Mouse (Mus musculus): ENCODE measurements around the gene Lpcat2.

The Lpcat2 gene

DNA sequence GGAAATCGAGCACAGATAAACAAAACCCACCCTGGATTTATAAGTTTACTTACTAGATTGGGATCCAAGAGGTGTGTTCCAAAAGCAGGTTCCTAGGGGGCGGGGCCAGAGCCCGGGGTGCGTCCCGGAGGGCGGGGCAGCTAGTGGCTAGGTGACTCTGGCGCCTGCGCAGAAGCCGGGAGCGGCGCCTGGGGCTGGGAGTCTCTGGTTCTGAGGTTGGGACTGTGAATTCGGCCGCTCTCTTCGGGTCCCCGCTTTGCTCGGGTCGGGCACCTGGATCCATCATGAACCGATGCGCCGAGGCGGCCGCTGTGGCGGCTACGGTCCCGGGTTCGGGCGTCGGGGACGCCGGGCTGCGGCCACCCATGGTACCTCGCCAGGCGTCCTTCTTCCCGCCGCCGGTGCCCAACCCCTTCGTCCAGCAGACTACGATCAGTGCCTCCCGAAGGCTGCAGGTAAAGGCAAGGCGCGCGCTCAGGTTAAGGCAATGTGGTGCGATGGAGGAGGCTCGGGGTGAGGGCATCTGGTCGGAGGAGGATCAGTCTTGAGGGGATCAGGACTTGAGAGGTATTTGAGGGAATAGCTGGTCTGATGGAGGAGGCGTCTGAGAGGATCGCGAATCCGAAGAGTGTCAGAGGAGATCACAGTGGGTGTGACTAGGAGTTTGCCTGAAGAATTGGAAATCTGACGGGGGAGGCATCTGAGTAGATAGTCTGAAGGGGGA, at the start of gene Lpcat2:
TSS of gene Lpcat2 (plus strand) at position 169 of the 724 bp plus-strand sequence.
- peak; percentile 89 for DNase-seq (ENCODE audit: low spot score)

DNA sequence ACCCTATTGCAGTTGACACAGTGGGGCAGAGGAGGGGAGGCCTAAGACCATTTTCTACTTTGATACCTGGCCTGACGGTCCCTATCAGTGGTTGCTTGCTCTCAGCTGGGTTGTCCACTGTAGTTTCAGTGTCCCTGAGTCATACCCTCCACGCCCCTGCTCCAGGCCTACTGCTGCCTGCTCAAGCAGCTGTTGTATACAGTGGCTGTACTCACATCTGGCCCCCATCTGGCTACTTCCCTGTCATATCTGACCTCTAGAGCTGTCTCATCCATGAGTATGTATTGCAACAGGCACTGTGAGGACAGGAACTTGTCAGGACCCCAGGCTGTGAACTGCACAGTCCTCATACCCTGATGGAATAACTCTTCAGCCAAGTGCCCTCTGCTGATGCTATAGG, 42.4 kb upstream of the Lpcat2 start:
- no peak for DNase-seq (ENCODE audit: low spot score)

GRCm38 (mm10) chr8:92815661-92816060, 39.5 kb upstream of the Lpcat2 start:
- peak; percentile 28 for DNase-seq (ENCODE audit: low spot score)

- DNase-seq (ENCODE audit: low spot score), result peak; percentile 94
These were observed 37.0 kb upstream of the Lpcat2 start for GRCm38 (mm10) chr8:92817928-92818818.

DNA sequence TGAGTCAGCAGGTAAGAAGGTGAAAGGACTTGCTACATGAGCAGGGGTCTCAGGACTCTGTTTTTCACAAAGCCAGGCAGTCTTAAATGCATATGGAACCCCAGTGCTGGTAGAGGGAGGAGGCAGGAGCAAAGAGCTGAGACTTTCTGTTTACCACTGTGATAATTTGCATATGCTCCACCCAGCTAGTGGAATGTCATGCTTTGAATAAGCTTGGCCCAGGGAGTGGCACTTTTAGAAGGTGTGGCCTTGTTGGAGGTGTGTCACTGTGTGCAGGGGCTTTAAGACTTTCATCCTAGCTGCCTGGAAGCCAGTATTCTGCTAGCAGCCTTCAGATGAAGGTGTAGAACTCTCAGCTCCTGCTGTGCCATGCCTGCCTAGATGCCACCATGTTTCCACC, 34.0 kb upstream of the Lpcat2 start:
- no peak for DNase-seq (ENCODE audit: low spot score)

DNA sequence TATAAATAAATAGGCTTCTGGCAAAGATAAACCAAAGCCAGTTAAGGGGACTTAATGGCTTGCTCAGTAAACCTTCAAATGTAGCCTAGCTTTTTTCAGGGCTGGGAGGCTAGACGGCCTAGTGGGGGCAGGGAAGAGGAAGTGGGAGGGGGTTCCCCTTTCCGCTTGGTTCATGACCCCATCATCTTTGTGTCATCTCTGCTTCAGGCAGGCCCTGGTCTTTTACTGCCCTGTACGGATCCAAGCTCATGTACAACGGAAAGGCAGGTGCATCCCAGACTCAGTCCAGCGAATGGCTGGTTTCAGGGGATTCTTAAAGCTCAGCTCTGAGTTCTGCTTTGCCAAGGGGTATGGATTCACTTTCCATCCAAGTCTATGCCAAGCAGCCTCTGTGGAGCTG, 32.8 kb upstream of the Lpcat2 start:
- DNase-seq (ENCODE audit: low spot score), result no peak

DNA sequence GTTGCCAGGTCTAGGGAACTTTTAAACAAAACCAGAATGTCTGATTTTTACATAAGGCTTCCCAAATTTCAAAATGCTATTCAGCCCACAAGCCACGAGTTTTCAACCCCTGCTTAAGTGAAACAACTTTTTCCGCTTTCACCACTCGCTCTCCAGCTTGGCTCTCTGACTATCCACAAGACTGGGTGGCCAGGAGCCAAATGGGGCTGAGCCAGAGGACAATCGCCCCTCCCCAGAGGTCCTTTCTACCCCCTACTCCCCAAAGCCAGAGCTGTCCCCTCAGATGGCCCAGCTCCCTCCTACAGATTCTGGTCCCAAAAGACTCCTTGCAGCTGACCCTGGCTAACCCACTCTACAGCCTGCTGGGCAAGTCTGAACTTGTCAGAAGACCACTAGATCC, 29.1 kb upstream of the Lpcat2 start:
- peak; percentile 59 for DNase-seq (ENCODE audit: low spot score)

- DNase-seq (ENCODE audit: low spot score), result peak; percentile 65
These were observed 27.7 kb upstream of the Lpcat2 start, which contains the start of gene Mmp2 for GRCm38 (mm10) chr8:92827243-92828034. Mmp2 (plus strand) TSS chr8:92827291.

- DNase-seq (ENCODE audit: low spot score), result peak; percentile 75
These were observed 26.8 kb upstream of the Lpcat2 start for GRCm38 (mm10) chr8:92828251-92828743.

GRCm38 (mm10) chr8:92834065-92834731, 20.9 kb upstream of the Lpcat2 start:
- DNase-seq (ENCODE audit: low spot score), result no peak

DNA sequence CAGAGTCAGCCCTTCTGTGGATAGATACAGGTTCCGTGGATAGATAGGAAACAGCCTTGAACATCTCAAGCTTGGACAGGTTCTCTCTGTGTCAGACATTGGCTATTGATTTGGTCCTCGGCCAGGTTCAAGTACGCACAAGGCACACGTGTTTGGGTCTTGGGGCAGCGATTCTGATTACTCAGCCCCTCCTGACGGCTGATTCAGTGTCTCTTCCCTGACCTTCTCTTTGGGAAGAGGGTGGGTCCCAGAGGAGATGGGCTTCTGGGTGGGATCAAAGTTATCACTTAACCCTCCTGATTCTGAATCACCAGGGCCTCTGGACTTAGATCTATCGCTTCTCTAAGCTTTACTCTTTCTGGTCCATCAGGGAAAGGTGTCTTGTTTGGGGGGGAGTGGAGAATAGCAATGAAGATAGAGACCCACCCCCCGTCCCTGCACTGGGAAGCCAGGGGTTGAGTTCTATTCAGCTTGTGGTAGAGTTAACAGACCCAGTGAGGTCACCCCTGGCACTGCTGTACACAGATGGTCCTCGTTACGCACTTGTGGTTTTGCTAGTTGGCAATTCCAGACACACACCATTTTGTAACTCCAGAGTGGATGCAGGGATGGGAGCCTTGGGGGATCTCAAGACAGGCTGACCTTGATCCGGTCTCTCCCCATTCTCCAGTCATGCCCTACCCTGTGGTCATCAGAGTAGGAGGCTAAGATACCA, 20.2 kb upstream of the Lpcat2 start:
- no peak for DNase-seq (ENCODE audit: low spot score)

DNA sequence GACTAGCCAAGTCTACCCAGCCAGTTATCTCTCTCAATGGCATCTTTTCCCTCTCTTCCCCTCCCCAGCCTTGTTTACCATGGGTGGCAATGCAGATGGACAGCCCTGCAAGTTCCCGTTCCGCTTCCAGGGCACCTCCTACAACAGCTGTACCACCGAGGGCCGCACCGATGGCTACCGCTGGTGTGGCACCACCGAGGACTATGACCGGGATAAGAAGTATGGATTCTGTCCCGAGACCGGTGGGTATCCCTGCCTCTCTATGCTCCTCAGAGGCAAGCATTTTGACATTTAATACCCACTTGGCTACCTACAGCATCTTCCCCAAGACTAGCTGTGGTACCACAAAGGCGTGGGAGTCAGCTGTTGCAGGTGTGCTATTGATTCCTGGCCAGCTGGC, 19.2 kb upstream of the Lpcat2 start:
- no peak for DNase-seq (ENCODE audit: low spot score)

DNA sequence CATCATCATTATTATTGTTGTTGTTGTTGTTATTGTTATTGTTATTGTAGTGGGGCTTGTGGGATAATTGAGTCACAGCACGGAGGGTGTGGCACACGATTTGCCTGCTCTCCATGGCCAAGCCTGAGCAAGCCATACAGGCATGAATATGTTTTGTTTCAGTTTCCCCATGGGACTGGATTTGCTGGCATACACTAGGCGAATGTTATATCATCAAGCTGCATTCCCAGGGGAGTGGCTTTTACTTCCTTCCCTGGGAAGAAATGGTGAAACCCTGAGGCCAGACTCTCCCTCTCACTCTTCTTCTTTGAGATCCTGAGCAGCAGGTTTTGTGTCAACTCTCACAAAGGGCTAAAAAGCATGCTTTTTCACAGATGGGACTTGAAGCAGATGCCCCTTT, 16.5 kb upstream of the Lpcat2 start:
- DNase-seq (ENCODE audit: low spot score), result no peak

DNA sequence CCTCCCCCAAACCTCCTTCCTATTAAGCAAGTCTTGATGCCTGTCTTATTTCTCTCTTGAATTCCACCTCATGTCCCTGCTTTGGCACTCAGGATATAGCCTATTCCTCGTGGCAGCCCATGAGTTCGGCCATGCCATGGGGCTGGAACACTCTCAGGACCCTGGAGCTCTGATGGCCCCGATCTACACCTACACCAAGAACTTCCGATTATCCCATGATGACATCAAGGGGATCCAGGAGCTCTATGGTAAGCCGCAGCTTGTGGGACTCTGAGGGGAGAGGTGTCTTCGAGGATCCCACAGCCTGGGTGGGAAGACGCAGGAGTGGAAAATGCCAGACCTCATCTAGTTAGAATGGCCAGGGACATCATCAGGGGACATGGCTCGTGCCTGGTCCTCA, 16.0 kb upstream of the Lpcat2 start:
- DNase-seq (ENCODE audit: low spot score), result no peak

- no peak for DNase-seq (ENCODE audit: low spot score)
These were observed 15.3 kb upstream of the Lpcat2 start for GRCm38 (mm10) chr8:92839876-92840275.

DNA sequence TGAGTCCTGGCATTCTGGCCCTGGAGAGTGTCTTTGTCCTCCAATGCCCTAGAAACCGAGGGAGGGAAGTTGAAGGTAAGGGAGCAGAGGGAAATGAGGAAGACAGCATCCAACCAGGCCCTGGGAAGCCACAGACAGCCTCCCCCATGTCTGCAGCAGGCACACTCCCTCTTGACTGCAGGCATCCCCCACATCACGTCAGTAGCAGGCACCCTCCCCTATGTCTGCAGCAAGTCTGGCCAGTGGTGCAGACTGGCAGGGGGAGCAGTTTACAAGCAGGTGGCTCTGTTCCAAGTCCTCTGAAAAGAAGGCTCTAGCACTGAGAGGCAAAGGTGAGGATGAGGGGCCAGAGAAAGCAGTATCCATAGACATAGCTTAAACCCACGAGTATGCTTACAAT, 8.5 kb upstream of the Lpcat2 start:
- peak; percentile 56 for DNase-seq (ENCODE audit: low spot score)

DNA sequence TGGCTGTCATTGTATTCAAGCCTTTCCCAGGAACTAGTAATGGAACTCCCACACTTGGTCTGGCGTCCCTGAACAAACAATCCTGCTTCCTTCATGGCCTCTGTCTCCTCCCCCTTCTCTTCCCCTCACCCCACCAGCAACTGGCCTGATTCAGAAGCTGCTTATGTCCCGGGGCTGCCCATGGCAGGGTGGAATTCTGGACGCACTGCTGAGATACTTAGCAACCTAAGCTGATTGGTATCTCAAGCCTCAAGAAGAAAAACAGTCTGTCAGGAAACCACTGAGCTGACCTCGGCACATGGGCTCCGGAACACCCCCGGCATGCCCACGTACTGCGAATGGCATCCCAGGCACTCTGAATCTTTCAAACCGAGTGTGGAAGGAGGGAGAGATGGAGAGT, 7.8 kb upstream of the Lpcat2 start:
- no peak for DNase-seq (ENCODE audit: low spot score)

GRCm38 (mm10) chr8:92849261-92849660, 5.9 kb upstream of the Lpcat2 start:
- DNase-seq (ENCODE audit: low spot score), result no peak

DNA sequence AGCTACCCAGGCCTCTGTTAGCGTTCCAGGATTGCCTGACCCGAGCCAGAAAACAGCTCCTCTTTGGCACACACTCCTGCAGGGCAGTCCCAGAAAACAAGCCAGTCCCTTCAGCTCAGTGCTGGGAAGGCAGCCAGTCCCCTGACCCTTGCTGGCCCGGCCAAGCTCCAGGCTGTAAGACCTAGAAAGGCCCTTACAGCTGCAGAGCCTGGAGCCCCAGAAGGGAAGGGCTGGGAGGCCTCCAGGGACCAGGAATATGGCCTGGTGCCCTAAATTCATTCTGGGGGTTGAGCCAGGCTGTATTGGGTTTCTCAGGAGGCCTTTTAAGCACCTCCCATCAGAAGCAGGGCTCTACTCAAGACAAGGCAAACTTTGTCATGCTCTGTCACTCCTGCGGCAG, 4.9 kb upstream of the Lpcat2 start:
- peak; percentile 89 for DNase-seq (ENCODE audit: low spot score)

DNA sequence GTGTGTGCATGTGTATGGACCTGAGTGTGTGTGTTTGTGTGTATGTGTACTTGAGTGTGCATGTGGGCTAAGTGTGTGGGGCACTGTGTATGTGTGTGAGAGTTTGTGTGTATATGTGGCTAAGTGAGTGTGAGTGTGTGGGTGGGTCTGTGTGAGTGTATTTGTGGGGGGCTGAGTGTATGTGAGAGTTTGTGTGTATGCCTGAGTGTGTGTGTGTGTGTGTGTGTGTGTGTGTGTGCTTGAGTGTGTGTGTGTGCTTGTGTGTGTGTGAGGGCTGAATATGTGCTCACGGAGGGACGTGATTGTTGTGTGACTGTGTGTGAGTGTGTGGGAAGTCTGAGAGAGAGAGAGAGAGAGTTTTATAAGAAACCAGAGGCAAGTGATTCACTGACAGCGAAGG, 3.8 kb upstream of the Lpcat2 start:
- DNase-seq (ENCODE audit: low spot score), result no peak
